Mouse (Mus musculus) T-helper 1 cell (primary cell): ENCODE measurements around the gene Trim7.

ENCODE experiments used
- in situ Hi-C: fragments of 300-600 bp; cut with MboI, MseI; formaldehyde crosslinking; loops from one replicate; pipeline ENCODE4 v1.15.1; 2025; ENCODE audit warnings: high pct_unique_total_duplicates

The Trim7 gene

DNA sequence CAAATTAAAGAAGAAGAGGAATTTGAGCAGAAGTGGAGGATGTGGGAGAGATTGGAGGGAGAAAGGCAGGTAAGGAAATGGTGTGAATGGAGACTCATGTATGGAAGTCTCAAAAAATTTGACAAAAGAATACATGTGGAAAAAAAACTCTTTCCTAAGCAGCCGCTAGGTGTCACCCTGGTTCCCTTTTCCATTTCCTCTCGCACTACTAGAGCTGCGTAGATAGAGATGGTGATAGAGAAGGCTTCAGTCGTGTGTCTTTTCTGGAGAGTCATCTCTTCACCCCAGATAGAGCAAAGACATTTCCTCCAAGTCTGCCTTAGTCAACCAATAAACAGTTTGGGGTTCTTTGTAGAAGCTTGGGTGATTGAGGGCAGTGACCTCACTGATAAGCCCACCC is 48.5 kb downstream of the Trim7 start:
- in situ Hi-C loops, result loop anchor here (5.0 to 10.0 kb wide), 3 partner anchors 223 to 1340 kb away; partner anchors contain the start of genes Mgat4b and Sqstm1

DNA sequence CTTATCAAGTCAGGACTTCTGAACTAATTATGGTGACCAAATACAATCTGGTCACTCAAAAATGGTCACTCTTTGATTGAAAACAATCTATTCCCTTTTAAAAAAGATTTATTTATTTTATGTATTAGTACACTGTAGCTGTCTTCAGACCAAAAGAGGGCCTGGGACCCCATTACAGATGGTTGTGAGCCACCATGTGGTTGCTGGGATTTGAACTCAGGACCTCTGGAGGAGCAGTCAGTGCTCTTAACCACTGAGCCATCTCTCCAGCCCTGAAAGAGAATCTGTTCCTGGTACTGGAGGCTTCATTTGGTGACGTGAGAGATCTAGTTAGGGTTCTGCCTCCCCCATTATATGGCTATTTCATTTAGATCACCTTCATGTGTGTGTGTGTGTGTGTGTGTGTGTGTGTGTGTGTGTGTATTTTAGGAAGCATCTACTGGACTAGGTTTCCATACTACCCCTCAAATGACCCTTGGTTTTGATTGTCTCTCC is 49.5 kb downstream of the Trim7 start:
- in situ Hi-C loops, result loop anchor here (5.0 to 10.0 kb wide), 2 partner anchors 52 to 1339 kb away; partner anchors contain the start of genes Mgat4b and Sqstm1

DNA sequence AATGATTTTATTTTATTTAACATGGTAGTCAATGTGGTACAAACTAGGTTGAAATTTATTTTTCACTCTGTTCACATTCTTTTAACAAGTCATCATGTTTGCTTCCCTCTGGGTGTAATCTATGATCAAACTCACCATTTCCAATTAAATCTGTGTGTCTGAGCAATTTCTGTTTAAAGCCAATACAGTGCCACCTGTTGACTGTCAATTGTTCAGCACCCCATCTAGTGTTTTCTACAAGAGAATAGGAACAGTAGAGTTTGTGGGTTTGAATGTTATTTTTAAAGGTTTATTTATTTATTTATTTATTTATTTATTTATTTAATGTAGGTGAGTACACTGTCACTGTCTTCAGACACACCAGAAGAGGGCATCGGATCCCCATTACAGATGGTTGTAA is 50.7 kb downstream of the Trim7 start:
- in situ Hi-C loops, result loop anchor here (5.0 to 10.0 kb wide), 2 partner anchors 51 to 1338 kb away; partner anchors contain the start of genes Mgat4b and Sqstm1

DNA sequence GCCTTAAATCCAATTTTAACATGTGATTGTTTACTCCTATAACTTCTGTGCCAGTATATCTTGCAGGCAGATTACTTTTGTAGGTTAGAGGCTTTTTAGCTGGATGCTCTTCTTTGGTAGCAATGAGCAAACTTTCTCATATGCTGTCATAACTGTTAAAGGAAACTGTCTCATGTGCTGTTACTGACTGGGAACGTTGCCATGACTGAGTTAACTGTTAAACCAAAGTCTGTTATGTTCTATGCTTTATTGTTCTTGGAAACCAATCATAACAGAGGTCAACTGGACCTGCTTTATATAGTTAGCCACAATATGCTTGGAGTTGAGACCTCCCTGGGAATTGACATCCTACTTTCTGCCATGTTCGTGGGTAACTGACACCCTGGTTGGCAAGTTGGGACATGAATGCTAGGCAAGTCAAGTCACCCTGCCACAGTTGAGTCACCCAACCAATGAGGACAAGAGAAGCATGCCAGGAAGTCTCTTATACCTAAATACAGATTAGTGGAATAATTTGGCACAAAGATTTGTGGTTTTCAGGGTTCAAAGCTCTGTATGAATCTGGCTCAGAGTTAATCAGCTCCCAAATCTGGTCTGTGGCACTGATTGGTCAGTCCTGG is 73.0 kb downstream of the Trim7 start:
- in situ Hi-C loops, result no loop called here

DNA sequence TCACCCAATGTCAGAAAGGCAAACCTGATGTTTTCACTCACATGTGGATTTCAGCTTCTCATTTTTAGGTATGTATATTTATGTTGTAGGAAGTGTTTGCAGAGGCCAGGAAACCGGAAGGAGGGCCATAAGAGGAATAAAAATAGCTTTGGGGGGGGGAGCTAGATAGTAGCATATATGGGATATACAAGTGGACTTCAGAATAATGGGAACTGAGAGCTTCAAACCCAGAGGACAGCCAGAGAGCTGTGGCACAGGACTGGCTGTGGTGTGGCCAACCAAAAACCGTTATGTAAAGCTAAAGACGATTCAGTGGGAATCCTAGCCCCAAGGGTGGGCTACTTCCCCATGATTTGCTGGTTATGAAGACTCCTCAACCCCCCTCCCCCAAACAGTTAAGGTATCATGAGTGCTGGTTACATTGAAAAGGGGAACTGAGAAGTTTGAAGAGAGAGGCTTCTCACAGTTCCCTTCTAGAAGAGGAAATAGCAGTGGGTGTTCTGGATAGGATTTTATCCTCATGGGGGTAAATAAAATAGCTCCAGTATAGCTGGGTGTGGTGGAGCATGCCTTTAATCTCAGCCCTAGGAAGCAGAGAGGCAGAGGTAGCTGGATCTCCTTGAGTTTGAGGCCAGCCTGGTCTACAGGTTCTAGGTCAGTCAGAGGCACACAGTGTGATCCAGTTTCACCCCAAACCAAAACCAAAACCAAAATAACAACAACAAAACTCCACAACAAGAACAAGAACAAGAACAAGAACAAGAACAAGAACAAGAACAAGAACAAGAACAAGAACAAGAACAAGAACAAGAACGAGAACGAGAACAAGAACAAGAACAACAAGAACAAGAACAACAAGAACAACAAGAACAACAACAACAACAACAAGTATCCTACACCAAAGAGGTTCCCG is 75.0 kb downstream of the Trim7 start:
- in situ Hi-C loops, result loop anchor here (25.0 kb wide), 1 partner anchor 1914 kb away; no protein-coding TSS in a partner anchor

DNA sequence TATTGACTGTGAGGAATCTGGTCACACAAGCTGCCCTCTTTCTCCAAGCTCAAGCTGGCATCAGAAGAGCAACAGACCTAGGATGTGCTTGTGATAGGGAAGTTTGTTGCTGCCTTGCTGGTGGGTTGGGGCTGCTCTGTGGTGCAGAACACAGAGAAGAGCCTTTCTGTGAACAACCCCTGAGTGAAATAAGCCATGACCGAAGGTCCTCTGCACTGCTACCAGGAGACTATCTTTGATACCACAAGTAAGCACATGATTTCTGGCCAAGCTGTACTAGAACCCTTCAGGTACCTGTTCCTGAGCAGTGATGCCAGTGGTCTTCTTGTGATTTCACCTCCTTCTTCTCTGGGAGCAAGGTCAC is 75.6 kb downstream of the Trim7 start:
- in situ Hi-C loops, result loop anchor here (25.0 kb wide), 1 partner anchor 1914 kb away; no protein-coding TSS in a partner anchor
